In genomic region chr2:55253134-55253533, GRCm38 (mm10) we compare ENCODE assay signal across 25 mouse cellular contexts.
DNase-seq lines count a peak whose midpoint lies in the region; ATAC-seq and TF ChIP-seq lines count a peak whose summit lies in the region.
"Had no signal": no experiment of that assay in that cellular context is flagged by ENCODE, and none has a peak within 500 bp of the region (broad histone marks: within the 10 kb centered on the region; RNA-seq: fewer than 3 reads in every experiment).

No protein-coding gene starts in this region.

- no peak overlapping the region for H3K4me3 ChIP-seq in stomach, embryonic 14.5 days (ENCODE audit: low read depth, low read length)
- H3K4me3 ChIP-seq in stomach, postnatal 0 days (ENCODE audit: low read depth, low read length), result no peak overlapping the region
- no peak overlapping the region for H3K4me3 ChIP-seq in C2C12 (ENCODE audit: insufficient read depth, poor library complexity, severe bottlenecking)
- H3K4me3 ChIP-seq in liver, embryonic 11.5 days (ENCODE audit: low read depth, low read length), result no peak overlapping the region
- H3K4me3 ChIP-seq in intestine, embryonic 16.5 days (ENCODE audit: low read length), result no peak overlapping the region

- no peaks in the 10 kb centered on the region for H3K79me2 ChIP-seq in C2C12 (ENCODE audit: control insufficient read depth, insufficient read depth)

- H3ac ChIP-seq in C2C12 (ENCODE audit: control insufficient read depth, insufficient read length, low read depth), result no peak overlapping the region

- TF ChIP-seq CTCF in stomach, postnatal 0 days (IDR thresholded peaks at IDR 0.05; ENCODE audit: low read depth), result no peak
- no peak for TF ChIP-seq CTCF in C2C12 (IDR thresholded peaks at IDR 0.05; ENCODE audit: control insufficient read depth, insufficient read depth, insufficient read length)

- 0 out of 2 replicates have a peak, but pooled peaks have one; percentile 18 for ATAC-seq in stomach, embryonic 14.5 days (ENCODE audit: insufficient number of reproducible peaks, insufficient read depth, low FRiP score, low read depth)
- ATAC-seq in stomach, postnatal 0 days (ENCODE audit: low FRiP score, low TSS enrichment), result no peak
- ATAC-seq in liver, embryonic 11.5 days (replicated peaks; ENCODE audit: low FRiP score), result no peak
- no peak for ATAC-seq in intestine, embryonic 16.5 days
- ATAC-seq: activated CD4-positive, CD25-positive, alpha-beta regulatory T cell, adult 4 months; CD4-positive, CD25-positive, alpha-beta regulatory T cell, adult 4 months; Patski had no signal

- H3K9ac ChIP-seq in stomach, embryonic 14.5 days (replicated peaks; ENCODE audit: low read depth, low read length), result no peak overlapping the region
- H3K9ac ChIP-seq in stomach, postnatal 0 days (ENCODE audit: low read length), result no peak overlapping the region
- H3K9ac ChIP-seq in liver, embryonic 11.5 days (ENCODE audit: low read depth, low read length), result no peak overlapping the region
- no peak overlapping the region for H3K9ac ChIP-seq in intestine, embryonic 16.5 days (ENCODE audit: low read depth, low read length)

- H3K79me3 ChIP-seq in C2C12 (ENCODE audit: low read depth), result no peaks in the 10 kb centered on the region

- H3K27me3 ChIP-seq in stomach, embryonic 14.5 days (ENCODE audit: control insufficient read depth, insufficient read depth, low read length), result no peaks in the 10 kb centered on the region
- H3K27me3 ChIP-seq in stomach, postnatal 0 days (ENCODE audit: control insufficient read depth, insufficient read depth, low read length), result no peaks in the 10 kb centered on the region
- H3K27me3 ChIP-seq in C2C12 (ENCODE audit: control insufficient read depth, insufficient read depth, insufficient read length), result no peaks in the 10 kb centered on the region
- no peaks in the 10 kb centered on the region for H3K27me3 ChIP-seq in liver, embryonic 11.5 days (replicated peaks; ENCODE audit: control insufficient read depth, insufficient read depth, low read length)
- H3K27me3 ChIP-seq in intestine, embryonic 16.5 days (replicated peaks; ENCODE audit: control insufficient read depth, insufficient read depth, low read length), result no peaks in the 10 kb centered on the region
- H3K27me3 ChIP-seq: CH12.LX, Patski had no signal

- H3K4me2 ChIP-seq in stomach, embryonic 14.5 days (replicated peaks; ENCODE audit: low read depth, low read length), result no peak overlapping the region
- H3K4me2 ChIP-seq in stomach, postnatal 0 days (replicated peaks; ENCODE audit: low read depth), result no peak overlapping the region
- no peak overlapping the region for H3K4me2 ChIP-seq in liver, embryonic 11.5 days
- H3K4me2 ChIP-seq in intestine, embryonic 16.5 days (ENCODE audit: low read depth, low read length), result no peak overlapping the region

- no peak for DNase-seq in stomach, postnatal 0 days (ENCODE audit: low spot score)
- peak; percentile 85 for DNase-seq in 3T3-L1 (ENCODE audit: low read depth, low spot score)
- peak; percentile 2 for DNase-seq in 416B (ENCODE audit: low read depth)
- no peak for DNase-seq in retina, embryonic 14.5 days (ENCODE audit: low spot score)
- no peak for DNase-seq in liver, embryonic 11.5 days (ENCODE audit: low spot score)
- DNase-seq: adrenal gland, adult 2 months; adrenal gland, adult 8-10 months; adrenal gland, postnatal 10 days; adrenal gland, postnatal 14 days; adrenal gland, postnatal 25 days; adrenal gland, postnatal 36 days; B cell, adult 2 months; cerebellum, adult 11 months; cerebellum, adult 11-12 months; cerebellum, adult 18-20 months; cerebellum, adult 2 months; cerebellum, adult 8-10 months had no signal

- TF ChIP-seq EP300 in stomach, postnatal 0 days (optimal IDR thresholded peaks at IDR 0.05), result no peak

- H3K4me1 ChIP-seq in stomach, embryonic 14.5 days (ENCODE audit: control insufficient read depth, insufficient read depth, low read length), result no peaks in the 10 kb centered on the region
- H3K4me1 ChIP-seq in stomach, postnatal 0 days (replicated peaks; ENCODE audit: control insufficient read depth, insufficient read depth), result no peaks in the 10 kb centered on the region
- H3K4me1 ChIP-seq in liver, embryonic 11.5 days (replicated peaks; ENCODE audit: control insufficient read depth, insufficient read depth, low read length), result no peaks in the 10 kb centered on the region
- H3K4me1 ChIP-seq in intestine, embryonic 16.5 days (ENCODE audit: control insufficient read depth, insufficient read depth, low read length), result no peaks in the 10 kb centered on the region

- no peak overlapping the region for H3K27ac ChIP-seq in stomach, embryonic 14.5 days (ENCODE audit: low read length)
- no peak overlapping the region for H3K27ac ChIP-seq in stomach, postnatal 0 days (replicated peaks)
- H3K27ac ChIP-seq in liver, embryonic 11.5 days (ENCODE audit: low read depth, low read length), result no peak overlapping the region
- no peak overlapping the region for H3K27ac ChIP-seq in intestine, embryonic 16.5 days (ENCODE audit: low read length)

- H3K36me3 ChIP-seq in stomach, embryonic 14.5 days (ENCODE audit: control insufficient read depth, insufficient read depth, low read length), result no peaks in the 10 kb centered on the region
- H3K36me3 ChIP-seq in stomach, postnatal 0 days (ENCODE audit: control insufficient read depth, insufficient read depth, low read length), result no peaks in the 10 kb centered on the region
- H3K36me3 ChIP-seq in C2C12 (ENCODE audit: control insufficient read depth, insufficient read depth), result no peaks in the 10 kb centered on the region
- no peaks in the 10 kb centered on the region for H3K36me3 ChIP-seq in liver, embryonic 11.5 days (ENCODE audit: control insufficient read depth, insufficient read depth, low read length)
- no peaks in the 10 kb centered on the region for H3K36me3 ChIP-seq in intestine, embryonic 16.5 days (ENCODE audit: control insufficient read depth, insufficient read depth, low read length)
- H3K36me3 ChIP-seq: G1E had no signal

- no peaks in the 10 kb centered on the region for H3K9me3 ChIP-seq in stomach, embryonic 14.5 days (ENCODE audit: control insufficient read depth, low read depth, low read length)
- no peaks in the 10 kb centered on the region for H3K9me3 ChIP-seq in stomach, postnatal 0 days (ENCODE audit: control insufficient read depth, low read length)
- no peaks in the 10 kb centered on the region for H3K9me3 ChIP-seq in liver, embryonic 11.5 days (ENCODE audit: control insufficient read depth, low read length)
- no peaks in the 10 kb centered on the region for H3K9me3 ChIP-seq in intestine, embryonic 16.5 days (ENCODE audit: control insufficient read depth, low read length)
- H3K9me3 ChIP-seq: G1E had no signal

TF ChIP-seq in C2C12, 6 proteins besides CTCF, POLR2A, EP300 and RAD21:
- peak; percentile 73 for TF ChIP-seq MYOD1 (IDR thresholded peaks at IDR 0.05; ENCODE audit: control insufficient read depth, insufficient read length, low read depth)
- TF ChIP-seq USF1 (IDR thresholded peaks at IDR 0.05; ENCODE audit: low read depth), result no peak
- TF ChIP-seq FOSL1 (IDR thresholded peaks at IDR 0.05; ENCODE audit: insufficient read depth, low read length, poor library complexity, severe bottlenecking), result peak; percentile 69
- no peak for TF ChIP-seq MYOG (IDR thresholded peaks at IDR 0.05; ENCODE audit: control insufficient read depth, extremely low read depth, insufficient read length)

Comparison
In these comparisons a context has a peak if more than half of its experiments do, and no peak if none do; other contexts are left out.
1. DNase-seq: peak in 3T3-L1 (single experiment) and 416B (single experiment); none in stomach, postnatal 0 days (single experiment), retina, embryonic 14.5 days (single experiment) and liver, embryonic 11.5 days (single experiment).